Mouse (Mus musculus) G1E (cell line): Measurements from ENCODE around the gene Twnk. TPM values are rescaled to one million over a fixed set of nuclear protein-coding genes. Genes with fewer than 3 reads are reported as not detected.

Source experiments
- ATAC-seq: 2 replicates; pipeline ENCODE4 v1.8.0; 2016; ENCODE audit warnings: mild to moderate bottlenecking; ENCODE audit not compliant: insufficient number of reproducible peaks, poor library complexity, low FRiP score, severe bottlenecking; ENCODE audit errors: extremely low read depth
- DNase-seq: peaks from one replicate; pipeline ENCODE4 v3.0.0; 2012; ENCODE audit warnings: low spot score
- H3K27me3 ChIP-seq: 2 replicates; pipeline ENCODE4 v1.6.1; 2012; ENCODE audit warnings: mild to moderate bottlenecking, low read length, inconsistent platforms; ENCODE audit not compliant: insufficient read depth
- H3K36me3 ChIP-seq: replicated peaks from 2 replicates; pipeline ENCODE3; 2012; ENCODE audit warnings: mild to moderate bottlenecking, inconsistent platforms
- H3K4me1 ChIP-seq: 2 replicates; pipeline ENCODE4 v1.6.1; 2012; ENCODE audit warnings: low read depth, low read length, inconsistent platforms, mixed read lengths; ENCODE audit not compliant: insufficient read depth
- H3K4me3 ChIP-seq: 2 replicates; pipeline ENCODE4 v1.5.1; 2012; ENCODE audit warnings: low read depth, mild to moderate bottlenecking, inconsistent platforms, low read length, moderate library complexity, mixed read lengths
- H3K9me3 ChIP-seq: replicated peaks from 2 replicates; pipeline ENCODE4 v1.6.1; 2012; ENCODE audit warnings: inconsistent platforms
- CTCF ChIP-seq: IDR thresholded peaks from 2 replicates; pipeline ENCODE4 v1.5.1; 2012; ENCODE audit warnings: low read depth, low read length, inconsistent platforms, mixed read lengths
- GATA1 ChIP-seq: IDR thresholded peaks from 2 replicates; pipeline ENCODE4 v1.6.1; 2012; ENCODE audit warnings: borderline replicate concordance, low read length, inconsistent platforms, mixed read lengths
- GATA2 ChIP-seq: IDR thresholded peaks from 2 replicates; pipeline ENCODE4 v1.6.1; 2012; ENCODE audit warnings: low read depth, low read length, inconsistent platforms, borderline replicate concordance
- POLR2AphosphoS5 ChIP-seq: IDR thresholded peaks from 2 replicates; pipeline ENCODE4 v1.6.1; 2012; ENCODE audit warnings: low read depth, low read length, inconsistent platforms; ENCODE audit not compliant: insufficient replicate concordance
- TAL1 ChIP-seq: conservative IDR thresholded peaks from 2 replicates; pipeline ENCODE4 v1.6.1; 2012; ENCODE audit warnings: low read depth, low read length, inconsistent platforms, mixed read lengths
- polyA plus RNA-seq: library from polyadenylated mRNA; stranded (reverse); fragments of >175 nt; gene quantifications from 2 replicates; pipeline ENCODE4 v1.2.3, GENCODE M21; 2012
- total RNA-seq, 2 experiments: library from RNA; stranded (forward) in 1 of 2; stranded (reverse) in 1 of 2; fragments of 200-1000 nt in 1 of 2; fragments of >200 nt in 1 of 2; fragmentation: Nextera tagmentation in 1 of 2; gene quantifications; 2 replicates each; pipeline ENCODE4 v1.2.3; 2014 to 2017

Twnk gene
- total RNA-seq (2014; fragmentation: Nextera tagmentation) (19.3 and 22.4 TPM in 2 replicates), total RNA-seq (2017) (20.4 and 22.0 TPM in 2 replicates), polyA plus RNA-seq (14.1 and 14.7 TPM in 2 replicates)

DNA sequence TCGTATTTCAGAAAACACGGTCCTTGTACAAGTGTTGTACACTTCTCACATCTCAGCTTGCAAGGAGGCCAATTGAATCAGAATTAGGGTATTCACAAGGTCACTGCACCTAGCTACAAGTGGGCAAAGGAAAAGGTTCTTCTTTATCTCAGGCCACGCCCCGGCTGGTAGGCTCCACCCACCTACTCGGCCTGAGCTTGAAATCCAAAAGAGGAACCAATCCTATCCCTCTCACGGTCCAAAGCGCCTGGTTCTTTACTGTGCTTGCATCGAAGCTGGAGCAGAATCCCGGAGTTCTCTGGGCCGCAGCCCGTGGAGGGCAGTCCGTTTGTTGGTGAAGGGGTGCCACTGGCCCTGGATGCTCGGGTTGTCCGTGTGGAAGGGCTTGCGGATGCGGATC lies at the start of gene Twnk:
TSS of gene Twnk (plus strand) at position 220 of the 400 bp plus-strand sequence.
- H3K4me1 ChIP-seq: peaks cover 66% of the 10 kb centered on the region
- no peaks in the 10 kb centered on the region for H3K9me3 ChIP-seq
- TF ChIP-seq GATA1 (no peak), CTCF (no peak), GATA2 (no peak), TAL1 (no peak), POLR2AphosphoS5 (no peak)
- DNase-seq (peak; percentile 80), ATAC-seq (peak; percentile 58)
- peak within 1 kb of the TSS; percentile 96 for H3K4me3 ChIP-seq
- peaks cover 82% of the 10 kb centered on the region for H3K36me3 ChIP-seq
- H3K27me3 ChIP-seq: no peaks in the 10 kb centered on the region

DNA sequence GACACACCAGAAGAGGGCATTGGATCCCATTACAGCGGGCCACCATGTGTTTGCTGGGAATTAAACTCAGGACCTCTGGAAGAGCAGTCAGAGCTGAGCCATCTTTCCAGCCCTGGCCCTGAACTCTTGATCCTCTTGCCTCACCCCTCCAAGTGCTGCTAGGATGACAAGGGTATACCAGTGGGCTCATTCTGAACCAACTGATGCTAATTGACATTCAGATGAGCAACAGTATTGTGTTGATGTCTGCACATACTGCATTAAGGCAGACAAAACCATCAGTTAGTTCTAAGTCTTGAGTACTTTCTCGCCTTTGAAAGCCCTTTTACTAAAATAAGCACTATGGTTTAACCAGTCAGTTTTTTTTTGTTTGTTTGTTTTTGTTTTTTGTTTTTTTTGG lies 45.8 kb upstream of the Twnk start:
- ATAC-seq (no peak), DNase-seq (no peak)
- H3K9me3 ChIP-seq: no peaks in the 10 kb centered on the region
- no peaks in the 10 kb centered on the region for H3K27me3 ChIP-seq
- TF ChIP-seq CTCF: no peak
- no peak for TF ChIP-seq TAL1
- no peak for TF ChIP-seq POLR2AphosphoS5
- no peak for TF ChIP-seq GATA2
- no peak for TF ChIP-seq GATA1
- H3K4me1 ChIP-seq: no peaks in the 10 kb centered on the region
- H3K4me3 ChIP-seq: no peak overlapping the region
- peaks cover 88% of the 10 kb centered on the region for H3K36me3 ChIP-seq

DNA sequence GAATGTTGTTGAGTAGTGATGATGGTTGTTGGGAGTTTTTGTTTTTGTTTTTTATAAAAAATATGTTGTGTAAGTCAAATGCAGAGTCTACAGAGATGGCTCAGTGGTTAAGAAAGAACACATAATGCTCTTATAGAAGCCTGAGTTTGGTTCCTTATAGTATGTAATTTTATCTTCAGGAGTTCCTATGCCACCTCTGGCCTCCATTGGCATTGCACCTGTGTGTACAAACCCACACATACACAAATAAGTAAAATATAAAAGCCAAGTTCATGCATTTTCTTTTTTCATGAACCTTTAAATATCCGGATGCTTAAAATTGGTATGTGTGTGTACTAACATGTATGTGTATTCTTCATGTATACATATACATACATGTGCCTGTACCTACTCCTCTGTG lies 39.5 kb upstream of the Twnk start:
- Histone ChIP-seq H3K9me3 (no peaks in the 10 kb centered on the region), H3K4me1 (no peaks in the 10 kb centered on the region), H3K36me3 (peaks cover 86% of the 10 kb centered on the region), H3K27me3 (no peaks in the 10 kb centered on the region), H3K4me3 (no peak overlapping the region)
- ATAC-seq (no peak), DNase-seq (no peak)
- TF ChIP-seq POLR2AphosphoS5: no peak
- TF ChIP-seq GATA2: no peak
- no peak for TF ChIP-seq GATA1
- TF ChIP-seq TAL1: no peak
- no peak for TF ChIP-seq CTCF

- no peak for ATAC-seq
Measured at GRCm38 (mm10) chr19:44968329-44968728, 37.1 kb upstream of the Twnk start.

DNA sequence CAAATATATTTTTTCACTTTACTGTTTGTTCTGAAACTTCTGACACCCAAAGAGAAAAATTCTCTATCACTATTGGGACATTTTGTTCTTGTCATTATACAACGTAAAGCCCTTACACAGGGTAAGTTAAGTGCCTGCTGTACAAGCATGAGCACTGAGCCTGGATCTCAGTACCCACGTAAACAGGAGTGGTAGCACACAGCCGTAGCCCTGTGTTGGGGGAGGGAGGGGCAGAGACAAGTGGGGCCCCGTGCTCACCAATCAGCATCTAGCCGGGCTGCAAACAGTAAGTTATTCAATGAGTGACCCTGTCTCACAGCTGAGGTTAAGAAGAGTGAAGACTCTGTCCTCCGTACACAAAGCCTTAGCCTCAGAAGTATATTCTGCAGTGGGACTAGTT lies 28.8 kb upstream of the Twnk start:
- Histone ChIP-seq H3K27me3 (no peaks in the 10 kb centered on the region), H3K4me1 (peaks cover 5% of the 10 kb centered on the region; the same call in 1 of the 2 replicates), H3K4me3 (no peak overlapping the region), H3K9me3 (no peaks in the 10 kb centered on the region), H3K36me3 (peaks cover 96% of the 10 kb centered on the region)
- ATAC-seq: no peak
- TF ChIP-seq POLR2AphosphoS5: no peak
- no peak for TF ChIP-seq GATA2
- DNase-seq: no peak

More at GRCm38 (mm10) chr19:44968329-44968728, 37.1 kb upstream of the Twnk start:
- no peak for DNase-seq
- Histone ChIP-seq H3K36me3 (peaks cover 87% of the 10 kb centered on the region), H3K9me3 (no peaks in the 10 kb centered on the region), H3K27me3 (no peaks in the 10 kb centered on the region), H3K4me1 (no peaks in the 10 kb centered on the region), H3K4me3 (no peak overlapping the region)
- no peak for TF ChIP-seq GATA2
- no peak for TF ChIP-seq GATA1
- TF ChIP-seq CTCF: no peak
- no peak for TF ChIP-seq TAL1
- TF ChIP-seq POLR2AphosphoS5: no peak

DNA sequence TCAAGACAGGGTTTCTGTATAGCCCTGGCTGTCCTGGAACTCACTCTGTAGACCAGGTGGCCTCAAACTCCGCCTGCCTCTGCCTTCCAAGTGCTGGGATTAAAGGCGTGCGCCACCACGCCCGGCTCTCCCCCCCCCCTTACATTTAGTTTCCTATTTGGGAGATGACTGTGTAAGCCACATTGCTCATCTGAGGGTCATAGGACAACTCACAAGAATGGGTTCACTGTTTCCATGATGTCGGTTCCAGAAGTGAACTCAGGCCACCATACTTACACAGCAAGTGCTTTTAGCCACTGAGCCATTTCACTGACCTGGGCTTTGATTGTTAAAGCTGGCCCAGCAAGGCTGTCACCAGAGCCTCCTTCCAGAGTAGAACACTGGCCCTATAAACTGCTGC lies 28.3 kb upstream of the Twnk start:
- Histone ChIP-seq H3K4me3 (no peak overlapping the region), H3K27me3 (no peaks in the 10 kb centered on the region), H3K36me3 (peaks cover 96% of the 10 kb centered on the region), H3K9me3 (no peaks in the 10 kb centered on the region), H3K4me1 (peaks cover 5% of the 10 kb centered on the region; the same call in 1 of the 2 replicates)
- TF ChIP-seq POLR2AphosphoS5 (no peak), TAL1 (no peak), GATA2 (no peak), CTCF (no peak), GATA1 (no peak)
- DNase-seq (no peak), ATAC-seq (no peak)

DNA sequence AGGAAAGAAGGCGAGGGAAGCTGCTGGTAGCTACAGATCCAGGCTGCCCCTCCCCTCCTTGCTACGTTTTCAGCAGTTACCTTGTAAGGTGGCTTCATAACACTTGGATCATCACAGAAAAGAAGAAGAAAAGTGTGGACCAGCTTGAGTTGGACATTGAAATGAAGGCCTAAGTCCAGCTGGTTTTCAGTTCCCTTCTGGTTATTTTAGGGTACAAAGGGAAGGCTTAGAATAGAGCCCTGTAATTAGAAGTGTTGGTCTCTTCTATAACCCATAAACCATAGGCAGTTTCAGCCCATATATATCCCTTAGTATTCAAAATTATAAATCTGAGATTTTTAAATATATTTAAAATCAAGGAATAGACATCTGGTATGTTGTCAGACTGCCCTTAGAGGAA lies 24.7 kb upstream of the Twnk start:
- H3K9me3 ChIP-seq: no peaks in the 10 kb centered on the region
- peaks cover 78% of the 10 kb centered on the region for H3K36me3 ChIP-seq
- no peak for ATAC-seq
- DNase-seq: no peak
- H3K4me3 ChIP-seq: no peak overlapping the region
- TF ChIP-seq GATA2: no peak
- no peak for TF ChIP-seq TAL1
- TF ChIP-seq POLR2AphosphoS5: no peak
- no peak for TF ChIP-seq GATA1
- no peak for TF ChIP-seq CTCF
- peaks cover 6% of the 10 kb centered on the region for H3K4me1 ChIP-seq
- no peaks in the 10 kb centered on the region for H3K27me3 ChIP-seq
